Mouse (Mus musculus): ENCODE data around the gene Gpr165. TPM values are rescaled to one million over a fixed set of nuclear protein-coding genes. Genes with fewer than 3 reads are reported as not detected.

The Gpr165 gene
- polyA plus RNA-seq (2017; shearing (Covaris generic)) = not detected

DNA sequence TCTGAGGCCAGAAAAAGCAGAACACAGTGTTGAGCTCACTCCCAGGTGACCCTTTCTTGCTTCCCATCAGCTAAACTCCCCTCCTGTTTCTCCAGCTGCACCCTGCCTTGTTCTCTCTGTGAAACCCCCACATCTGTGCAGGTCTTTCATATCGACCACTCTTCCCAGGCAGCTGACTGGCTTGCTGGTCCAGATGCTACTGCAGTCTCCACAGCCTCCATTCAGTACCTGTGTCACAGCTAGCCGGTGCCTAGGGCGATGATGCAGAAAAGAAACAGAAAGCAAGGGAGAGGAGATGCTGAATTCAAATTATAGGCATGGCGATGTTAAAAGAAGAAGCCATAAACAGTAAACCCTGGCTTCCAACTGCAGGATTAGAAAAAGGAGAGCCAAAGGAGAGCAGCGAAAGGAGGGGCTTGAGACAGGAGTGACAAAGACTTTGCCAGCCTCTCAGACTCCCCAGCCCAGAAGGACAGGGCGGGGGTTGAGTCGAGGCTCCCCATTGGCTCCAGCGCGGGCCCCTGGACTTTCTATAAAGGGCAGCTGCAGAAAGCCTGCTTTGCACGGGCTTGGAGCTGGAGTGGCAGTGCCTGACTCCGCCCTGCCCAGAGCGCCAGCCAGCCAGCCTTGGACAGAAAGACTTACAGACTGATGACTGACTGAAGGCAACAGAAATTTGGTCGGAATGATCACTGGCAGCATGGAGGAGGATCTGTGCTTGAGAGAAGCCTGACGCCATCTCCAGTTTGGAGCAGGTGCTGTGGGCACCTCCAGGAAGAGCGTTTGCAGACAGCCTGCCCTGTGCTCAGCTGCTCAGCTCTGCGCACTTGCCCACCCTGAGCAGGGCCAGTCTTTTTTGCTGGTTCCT, at the start of gene Gpr165:
Gene Gpr165 (plus strand): TSS at position 535 of the 868 bp plus-strand sequence.

